Mouse (Mus musculus): ENCODE data around the gene Ica1. TPM values are rescaled to one million over a fixed set of nuclear protein-coding genes. Genes with fewer than 3 reads are reported as not detected.

Ica1 gene
- total RNA-seq, 2 experiments from 2014 or later: 1.5 to 1.7 TPM

Other genes starting within 250 kb of the Ica1 start
- gene Nxph1, start 169.9 kb upstream of the Ica1 start, total RNA-seq (2021): not detected

Measured in gastrocnemius, adult 18-20 months (tissue).